In genomic region chr17:33991788-33992664, GRCm38 (mm10) we compare ENCODE assay signal across 9 mouse cellular contexts. TPM values are rescaled to one million over a fixed set of nuclear protein-coding genes. Genes with fewer than 3 reads are reported as not detected.
DNase-seq lines count a peak whose midpoint lies in the region; ATAC-seq and TF ChIP-seq lines count a peak whose summit lies in the region.
"Had no signal": no experiment of that assay in that cellular context is flagged by ENCODE, and none has a peak within 500 bp of the region (broad histone marks: within the 10 kb centered on the region; RNA-seq: fewer than 3 reads in every experiment).

No protein-coding gene starts in this region.

- no peaks in the 10 kb centered on the region for H3K36me3 ChIP-seq in embryonic facial prominence, embryonic 10.5 days (replicated peaks)
- H3K36me3 ChIP-seq in intestine, embryonic 15.5 days: no peaks in the 10 kb centered on the region
- peaks cover 14% of the 10 kb centered on the region for H3K36me3 ChIP-seq in megakaryocyte, embryonic 14.5 days (replicated peaks; ENCODE audit: low read length)
- peaks cover 9% of the 10 kb centered on the region for H3K36me3 ChIP-seq in spleen, adult 2 months (ENCODE audit: control insufficient read depth, insufficient read depth, low read length)
- H3K36me3 ChIP-seq: limb, embryonic 15.5 days had no signal

- TF ChIP-seq POLR2A in spleen, adult 2 months (IDR thresholded peaks at IDR 0.05; ENCODE audit: low read depth, low read length): no peak

- no peak overlapping the region for H3K4me3 ChIP-seq in embryonic facial prominence, embryonic 10.5 days
- H3K4me3 ChIP-seq in intestine, embryonic 15.5 days (replicated peaks): no peak overlapping the region
- H3K4me3 ChIP-seq in megakaryocyte, embryonic 14.5 days (replicated peaks): peak overlapping the region; percentile 64
- H3K4me3 ChIP-seq in spleen, adult 2 months (ENCODE audit: extremely low read depth, insufficient read depth, insufficient read length): no peak overlapping the region
- H3K4me3 ChIP-seq: limb, embryonic 15.5 days had no signal

- peaks cover 16% of the 10 kb centered on the region for H3K27me3 ChIP-seq in embryonic facial prominence, embryonic 10.5 days (replicated peaks; ENCODE audit: low read depth, poor library complexity, severe bottlenecking)
- H3K27me3 ChIP-seq in intestine, embryonic 15.5 days (replicated peaks): peaks cover 10% of the 10 kb centered on the region; the same call in 1 of the 2 replicates
- H3K27me3 ChIP-seq in megakaryocyte, embryonic 14.5 days (replicated peaks): peaks cover 19% of the 10 kb centered on the region
- no peaks in the 10 kb centered on the region for H3K27me3 ChIP-seq in spleen, adult 2 months (ENCODE audit: control insufficient read depth, insufficient read depth, low read length)

- H3K27ac ChIP-seq in embryonic facial prominence, embryonic 10.5 days (replicated peaks): no peak overlapping the region
- no peak overlapping the region for H3K27ac ChIP-seq in intestine, embryonic 15.5 days
- H3K27ac ChIP-seq in spleen, adult 2 months (ENCODE audit: insufficient read depth, low read length): no peak overlapping the region
- H3K27ac ChIP-seq: limb, embryonic 15.5 days had no signal

- 30% methylated on average over 10 of the region's 10 CpGs for WGBS in embryonic facial prominence, embryonic 10.5 days
- WGBS in intestine, embryonic 15.5 days: 29% methylated on average over 10 of the region's 10 CpGs
- 38% methylated on average over 10 of the region's 10 CpGs for WGBS in spleen, adult 2 months

- ATAC-seq in intestine, embryonic 15.5 days: 0 out of 2 replicates have a peak, but pooled peaks have one; percentile 31

- no peak overlapping the region for H3K9ac ChIP-seq in intestine, embryonic 15.5 days
- H3K9ac ChIP-seq: limb, embryonic 15.5 days had no signal

- DNase-seq in heart, adult 18-20 months: peak; percentile 49 to 76
- no peak for DNase-seq in heart, adult 11 months
- DNase-seq in A20 (ENCODE audit: low read depth, low spot score): peak; percentile 86
- DNase-seq in adrenal gland, postnatal 14 days: peak; percentile 84
- peak; percentile 64 for DNase-seq in embryonic facial prominence, embryonic 10.5 days (ENCODE audit: low spot score)
- peak; percentile 54 to 73 for DNase-seq in spleen, adult 2 months (ENCODE audit: low read depth in 1 of 2, low spot score in 2 of 2)

- no peaks in the 10 kb centered on the region for H3K4me1 ChIP-seq in embryonic facial prominence, embryonic 10.5 days
- 0 out of 2 replicates have a peak, but pooled peaks cover 2% of the 10 kb centered on the region for H3K4me1 ChIP-seq in intestine, embryonic 15.5 days (replicated peaks)
- peaks cover 15% of the 10 kb centered on the region for H3K4me1 ChIP-seq in megakaryocyte, embryonic 14.5 days
- H3K4me1 ChIP-seq in spleen, adult 2 months (ENCODE audit: control insufficient read depth, insufficient read depth, insufficient read length): peaks cover 3% of the 10 kb centered on the region; the same call in 1 of the 2 replicates
- H3K4me1 ChIP-seq: limb, embryonic 15.5 days had no signal

- peak; percentile 59; the same call in 1 of the 2 replicates for TF ChIP-seq CTCF in spleen, adult 2 months (IDR thresholded peaks at IDR 0.05; ENCODE audit: extremely low read depth, insufficient read depth, insufficient read length, insufficient replicate concordance)

- no peaks in the 10 kb centered on the region for H3K9me3 ChIP-seq in embryonic facial prominence, embryonic 10.5 days
- no peaks in the 10 kb centered on the region for H3K9me3 ChIP-seq in intestine, embryonic 15.5 days
- H3K9me3 ChIP-seq in megakaryocyte, embryonic 14.5 days: no peaks in the 10 kb centered on the region
- H3K9me3 ChIP-seq: limb, embryonic 15.5 days had no signal

- no peak overlapping the region for H3K4me2 ChIP-seq in intestine, embryonic 15.5 days (replicated peaks)
- H3K4me2 ChIP-seq: limb, embryonic 15.5 days had no signal

RNA-seq across cellular contexts. Expression of gene H2-K1, which starts 8.1 kb away (rescaled TPM):
- total RNA-seq in heart, adult 18-20 months (2021): 100 to 1,000 TPM; 204 to 337 TPM
- total RNA-seq in adrenal gland, postnatal 14 days (2021): 212 and 322 TPM in 2 replicates
- polyA plus RNA-seq in embryonic facial prominence, embryonic 10.5 days (2016; fragmentation: Nextera tagmentation; extraction: Ambion mirVana): 8.4 and 13.4 TPM in 2 replicates
- polyA plus RNA-seq in intestine, embryonic 15.5 days (2015; fragmentation: Nextera tagmentation; extraction: Ambion mirVana): 190 and 264 TPM in 2 replicates
- polyA plus RNA-seq in megakaryocyte, embryonic 14.5 days (2012; ENCODE audit: insufficient read depth, low replicate concordance): 144 and 307 TPM in 2 replicates
- polyA plus RNA-seq in spleen, adult 2 months (2012; rRNA removed): 5,070 and 5,425 TPM in 2 replicates

RNA-seq across cellular contexts. Expression of gene Ring1, which starts 32.5 kb away (rescaled TPM):
- total RNA-seq in heart, adult 18-20 months (2021): 10 to 100 TPM; 13.2 to 16.9 TPM
- total RNA-seq in adrenal gland, postnatal 14 days (2021): 36.6 and 42.5 TPM in 2 replicates
- polyA plus RNA-seq in embryonic facial prominence, embryonic 10.5 days (2016; fragmentation: Nextera tagmentation; extraction: Ambion mirVana): 11.0 and 11.6 TPM in 2 replicates
- polyA plus RNA-seq in intestine, embryonic 15.5 days (2015; fragmentation: Nextera tagmentation; extraction: Ambion mirVana): 16.8 and 18.2 TPM in 2 replicates
- 5.3 and 24.9 TPM in 2 replicates for polyA plus RNA-seq in megakaryocyte, embryonic 14.5 days (2012; ENCODE audit: insufficient read depth, low replicate concordance)
- 52.0 and 61.3 TPM in 2 replicates for polyA plus RNA-seq in spleen, adult 2 months (2012; rRNA removed)

RNA-seq across cellular contexts. Expression of gene H2-Ke6, which starts 35.8 kb away (rescaled TPM):
- 100 to 1,000 TPM; 131 to 137 TPM for total RNA-seq in heart, adult 18-20 months (2021)
- total RNA-seq in adrenal gland, postnatal 14 days (2021): 207 and 212 TPM in 2 replicates
- 41.4 and 44.8 TPM in 2 replicates for polyA plus RNA-seq in embryonic facial prominence, embryonic 10.5 days (2016; fragmentation: Nextera tagmentation; extraction: Ambion mirVana)
- polyA plus RNA-seq in intestine, embryonic 15.5 days (2015; fragmentation: Nextera tagmentation; extraction: Ambion mirVana): 51.5 and 60.9 TPM in 2 replicates
- 12.4 and 22.2 TPM in 2 replicates for polyA plus RNA-seq in megakaryocyte, embryonic 14.5 days (2012; ENCODE audit: insufficient read depth, low replicate concordance)
- 122 and 202 TPM in 2 replicates for polyA plus RNA-seq in spleen, adult 2 months (2012; rRNA removed)

RNA-seq across cellular contexts. Expression of gene Rps18, which starts 36.2 kb away (rescaled TPM):
- total RNA-seq in heart, adult 18-20 months (2021): 100 to 1,000 TPM; 419 to 435 TPM
- 760 and 860 TPM in 2 replicates for total RNA-seq in adrenal gland, postnatal 14 days (2021)
- 1,569 and 1,593 TPM in 2 replicates for polyA plus RNA-seq in embryonic facial prominence, embryonic 10.5 days (2016; fragmentation: Nextera tagmentation; extraction: Ambion mirVana)
- polyA plus RNA-seq in intestine, embryonic 15.5 days (2015; fragmentation: Nextera tagmentation; extraction: Ambion mirVana): 1,812 and 1,948 TPM in 2 replicates
- 17.5 and 129 TPM in 2 replicates for polyA plus RNA-seq in megakaryocyte, embryonic 14.5 days (2012; ENCODE audit: insufficient read depth, low replicate concordance)
- polyA plus RNA-seq in spleen, adult 2 months (2012; rRNA removed): 476 and 550 TPM in 2 replicates

RNA-seq across cellular contexts. Expression of gene Vps52, which starts 36.4 kb away (rescaled TPM):
- total RNA-seq in heart, adult 18-20 months (2021): 10 to 100 TPM; 36.8 to 39.7 TPM
- total RNA-seq in adrenal gland, postnatal 14 days (2021): 46.8 and 52.9 TPM in 2 replicates
- 48.2 and 51.5 TPM in 2 replicates for polyA plus RNA-seq in embryonic facial prominence, embryonic 10.5 days (2016; fragmentation: Nextera tagmentation; extraction: Ambion mirVana)
- 44.0 and 47.4 TPM in 2 replicates for polyA plus RNA-seq in intestine, embryonic 15.5 days (2015; fragmentation: Nextera tagmentation; extraction: Ambion mirVana)
- 75.8 and 138 TPM in 2 replicates for polyA plus RNA-seq in megakaryocyte, embryonic 14.5 days (2012; ENCODE audit: insufficient read depth, low replicate concordance)
- polyA plus RNA-seq in spleen, adult 2 months (2012; rRNA removed): 58.0 and 73.2 TPM in 2 replicates

Comparison
In these comparisons a context has a peak if more than half of its experiments do, and no peak if none do; other contexts are left out.
1. RNA of gene H2-K1, which starts 8.1 kb away (polyA plus RNA-seq): 5,070 to 5,425 TPM in spleen, adult 2 months, 144 to 307 TPM in megakaryocyte, embryonic 14.5 days and 190 to 264 TPM in intestine, embryonic 15.5 days; 8.4 to 13.4 TPM in embryonic facial prominence, embryonic 10.5 days; every median in the first group is over 10 times any median in the second.